Mouse (Mus musculus) liver, postnatal 0 days (tissue): ENCODE measurements around the gene Gm20388.

Source experiments
- CTCF ChIP-seq: sonication (generic); IDR thresholded peaks from 2 replicates; pipeline ENCODE4 v1.5.1; 2016; ENCODE audit warnings: antibody characterized with exemption, low read depth
- EP300 ChIP-seq: IDR thresholded peaks from 2 replicates; pipeline ENCODE4 v1.6.1; 2016; ENCODE audit warnings: antibody characterized with exemption, low read depth, mild to moderate bottlenecking

GRCm38 (mm10) chr8:122191054-122191376, 2280.4 kb downstream of the Gm20388 start:
- TF ChIP-seq CTCF (no peak), EP300 (no peak)
